Mouse (Mus musculus) small intestine, adult 2 months (tissue): Measurements from ENCODE around the gene Thrap3.

ENCODE experiments used
- CTCF ChIP-seq: fragments of 200-500 bp; IDR thresholded peaks from 2 replicates; pipeline ENCODE4 v1.5.1; 2012; ENCODE audit warnings: low read depth, mild to moderate bottlenecking, control low read depth, inconsistent platforms, low read length, moderate library complexity, mixed read lengths; ENCODE audit not compliant: insufficient replicate concordance, insufficient read length; ENCODE audit errors: extremely low read depth
- POLR2A ChIP-seq: fragments of 200-500 bp; IDR thresholded peaks from 2 replicates; pipeline ENCODE4 v1.6.1; 2012; ENCODE audit warnings: low read depth, mild to moderate bottlenecking, control low read depth, inconsistent platforms, low read length, moderate library complexity

- no peak for TF ChIP-seq CTCF
- no peak for TF ChIP-seq POLR2A
Observed at GRCm38 (mm10) chr4:126132636-126133264, 69.8 kb downstream of the Thrap3 start.
